Mouse (Mus musculus): Measurements from ENCODE around the gene Ptprk.

The Ptprk gene

GRCm38 (mm10) chr10:28408980-28409379 is 334.4 kb downstream of the Ptprk start:
- no peak for DNase-seq (ENCODE audit: low read depth, low spot score)

GRCm38 (mm10) chr10:28414823-28415222 is 340.2 kb downstream of the Ptprk start:
- no peak for DNase-seq (ENCODE audit: low read depth, low spot score)

- no peak for DNase-seq (ENCODE audit: low read depth, low spot score)
Observed at GRCm38 (mm10) chr10:28422622-28423021, 348.0 kb downstream of the Ptprk start.

- DNase-seq (ENCODE audit: low read depth, low spot score), result peak; percentile 53
Observed at GRCm38 (mm10) chr10:28425371-28425770, 350.8 kb downstream of the Ptprk start.

- DNase-seq (ENCODE audit: low read depth, low spot score), result no peak
Observed at GRCm38 (mm10) chr10:28436084-28436483, 361.5 kb downstream of the Ptprk start.

GRCm38 (mm10) chr10:28449853-28450252 is 375.2 kb downstream of the Ptprk start:
- no peak for DNase-seq (ENCODE audit: low read depth, low spot score)

- DNase-seq (ENCODE audit: low read depth, low spot score), result no peak
Observed at GRCm38 (mm10) chr10:28450642-28451041, 376.0 kb downstream of the Ptprk start.

GRCm38 (mm10) chr10:28458027-28458426 is 383.4 kb downstream of the Ptprk start:
- DNase-seq (ENCODE audit: low read depth, low spot score), result no peak

- DNase-seq (ENCODE audit: low read depth, low spot score), result no peak
Observed at GRCm38 (mm10) chr10:28459963-28460362, 385.3 kb downstream of the Ptprk start.

- DNase-seq (ENCODE audit: low read depth, low spot score), result no peak
Observed at GRCm38 (mm10) chr10:28463706-28464105, 389.1 kb downstream of the Ptprk start.

- no peak for DNase-seq (ENCODE audit: low read depth, low spot score)
Observed at GRCm38 (mm10) chr10:28464766-28465548, 390.3 kb downstream of the Ptprk start.

- peak; percentile 36 for DNase-seq (ENCODE audit: low read depth, low spot score)
Observed at GRCm38 (mm10) chr10:28485574-28485973, 411.0 kb downstream of the Ptprk start.

GRCm38 (mm10) chr10:28491006-28491405 is 416.4 kb downstream of the Ptprk start:
- DNase-seq (ENCODE audit: low read depth, low spot score), result no peak

- peak; percentile 8 for DNase-seq (ENCODE audit: low read depth, low spot score)
Observed at GRCm38 (mm10) chr10:28492206-28492605, 417.6 kb downstream of the Ptprk start.

- DNase-seq (ENCODE audit: low read depth, low spot score), result peak; percentile 6
Observed at GRCm38 (mm10) chr10:28492870-28493269, 418.2 kb downstream of the Ptprk start.

- DNase-seq (ENCODE audit: low read depth, low spot score), result peak; percentile 73
Observed at GRCm38 (mm10) chr10:28493271-28493861, 418.7 kb downstream of the Ptprk start.

GRCm38 (mm10) chr10:28497791-28498190 is 423.2 kb downstream of the Ptprk start:
- DNase-seq (ENCODE audit: low read depth, low spot score), result no peak

- no peak for DNase-seq (ENCODE audit: low read depth, low spot score)
Observed at GRCm38 (mm10) chr10:28498504-28498903, 423.9 kb downstream of the Ptprk start.

- DNase-seq (ENCODE audit: low read depth, low spot score), result no peak
Observed at GRCm38 (mm10) chr10:28513601-28514000, 439.0 kb downstream of the Ptprk start.

- no peak for DNase-seq (ENCODE audit: low read depth, low spot score)
Observed at GRCm38 (mm10) chr10:28516147-28516546, 441.5 kb downstream of the Ptprk start.

GRCm38 (mm10) chr10:28518297-28518696 is 443.7 kb downstream of the Ptprk start:
- DNase-seq (ENCODE audit: low read depth, low spot score), result no peak

- DNase-seq (ENCODE audit: low read depth, low spot score), result no peak
Observed at GRCm38 (mm10) chr10:28519861-28520260, 445.2 kb downstream of the Ptprk start.

Measured in ES-CJ7 (cell line).